8 mouse cellular contexts compared by ENCODE assay signal in genomic region chrX:16618225-16619033, GRCm38 (mm10). TPM values are rescaled to one million over a fixed set of nuclear protein-coding genes. Genes with fewer than 3 reads are reported as not detected.
DNase-seq lines count a peak whose midpoint lies in the region; ATAC-seq and TF ChIP-seq lines count a peak whose summit lies in the region.

No protein-coding gene starts in this region.

- peak overlapping the region; percentile 67 for H3K27ac ChIP-seq in lung, embryonic 14.5 days (ENCODE audit: low read depth)

- H3K4me1 ChIP-seq in lung, embryonic 14.5 days (ENCODE audit: insufficient read depth), result no peaks in the 10 kb centered on the region

- peak; percentile 95 for DNase-seq in Muller cell, postnatal 12 days (ENCODE audit: inconsistent ontology term)
- peak; percentile 90 for DNase-seq in cerebellum, adult 9-10 months
- peak; percentile 85 for DNase-seq in forelimb bud, embryonic 11.5 days (ENCODE audit: low read depth, low spot score)
- peak; percentile 86 to 87 for DNase-seq in layer of hippocampus, adult 8-10 months (ENCODE audit: low spot score in 2 of 2)
- peak; percentile 91 for DNase-seq in lung, embryonic 14.5 days
- peak; percentile 89 for DNase-seq in testis, postnatal 14 days (ENCODE audit: low spot score)

- H3K4me3 ChIP-seq in lung, embryonic 14.5 days (ENCODE audit: low read depth, low read length), result peak overlapping the region; percentile 47

- peak overlapping the region; percentile 50 for H3K9ac ChIP-seq in lung, embryonic 14.5 days

- H3K27me3 ChIP-seq in lung, embryonic 14.5 days (ENCODE audit: insufficient read depth, low read length), result no peaks in the 10 kb centered on the region

- TF ChIP-seq CTCF in lung, embryonic 14.5 days (IDR thresholded peaks at IDR 0.05; ENCODE audit: low read depth), result no peak

- H3K9me3 ChIP-seq in lung, embryonic 14.5 days (ENCODE audit: low read depth, low read length), result no peaks in the 10 kb centered on the region

- no peaks in the 10 kb centered on the region for H3K36me3 ChIP-seq in lung, embryonic 14.5 days (ENCODE audit: insufficient read depth)

- WGBS in lung, embryonic 14.5 days, result 9% methylated on average over 48 of the region's 60 CpGs

- ATAC-seq in hematopoietic stem cell, adult 5-6 weeks (replicated peaks in 1 of 2; ENCODE audit: insufficient read depth in 1 of 2, low FRiP score in 2 of 2, low TSS enrichment in 1 of 2, low read depth in 1 of 2, poor library complexity in 2 of 2, severe bottlenecking in 2 of 2), result peak; percentile 93 to 97
- ATAC-seq in lung, embryonic 14.5 days (ENCODE audit: insufficient read depth), result peak; percentile 93
- peak; percentile 98 for ATAC-seq in neutrophil, adult 5-6 weeks (ENCODE audit: extremely low read depth, insufficient number of reproducible peaks, low FRiP score, poor library complexity, severe bottlenecking)

- peak overlapping the region; percentile 75 for H3K4me2 ChIP-seq in lung, embryonic 14.5 days

RNA-seq across cellular contexts. Expression of gene Maoa, which starts 1.1 kb away (rescaled TPM):
- total RNA-seq in hematopoietic stem cell, adult 5-6 weeks (2017), result 10.3 and 10.7 TPM in 2 replicates
- 10 to 100 TPM; 16.8 to 20.2 (median 18.9) TPM for total RNA-seq in layer of hippocampus, adult 8-10 months (2022)
- polyA plus RNA-seq in lung, embryonic 14.5 days (2014; fragmentation: Nextera tagmentation; extraction: Ambion mirVana), result 33.7 and 34.0 TPM in 2 replicates
- 0.12 and 0.25 TPM in 2 replicates for total RNA-seq in neutrophil, adult 5-6 weeks (2017)

Comparison
In these comparisons a context has a peak if more than half of its experiments do, and no peak if none do; other contexts are left out.
1. Peak in every context shown above with its lines: DNase-seq, ATAC-seq, H3K4me3 ChIP-seq and H3K27ac ChIP-seq.